Mouse (Mus musculus) CD4-positive, CD25-positive, alpha-beta regulatory T cell, adult 2 months (primary cell): ENCODE measurements at regions not wholly inside any gene's neighbourhood (a gene's known extent, or its start where the extent isn't known, plus 50 kb on each side); places are given as distances from the start of the nearest gene placed in this dataset.
A peak's percentile ranks its signal among the peaks of the same experiment; 100 is the strongest.

ENCODE experiments used
- DNase-seq: peaks from one replicate; pipeline ENCODE4 v3.0.0-alpha.2; 2012; ENCODE audit warnings: low read depth, low spot score

DNA sequence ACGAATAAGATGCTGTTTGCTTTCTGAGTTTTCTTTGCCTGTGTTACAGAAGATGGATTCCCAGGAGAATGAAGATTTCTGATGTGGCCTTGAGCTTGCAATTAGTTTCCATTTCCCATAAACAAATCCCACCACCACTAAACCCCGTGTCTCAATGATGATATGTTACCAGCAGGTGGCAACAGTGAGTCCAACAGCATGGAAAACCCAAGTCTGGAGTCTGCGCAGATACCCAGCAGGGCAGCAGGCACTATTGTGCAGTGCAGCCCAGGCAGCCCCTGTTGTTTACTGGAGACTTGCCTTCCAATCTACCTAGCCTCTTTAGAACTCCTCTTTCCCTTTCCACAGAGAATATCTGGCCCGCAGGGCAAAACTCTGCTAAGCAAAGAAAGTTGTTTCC is 62.7 kb downstream of the Bmp2 start:
- DNase-seq, result peak; percentile 25

DNA sequence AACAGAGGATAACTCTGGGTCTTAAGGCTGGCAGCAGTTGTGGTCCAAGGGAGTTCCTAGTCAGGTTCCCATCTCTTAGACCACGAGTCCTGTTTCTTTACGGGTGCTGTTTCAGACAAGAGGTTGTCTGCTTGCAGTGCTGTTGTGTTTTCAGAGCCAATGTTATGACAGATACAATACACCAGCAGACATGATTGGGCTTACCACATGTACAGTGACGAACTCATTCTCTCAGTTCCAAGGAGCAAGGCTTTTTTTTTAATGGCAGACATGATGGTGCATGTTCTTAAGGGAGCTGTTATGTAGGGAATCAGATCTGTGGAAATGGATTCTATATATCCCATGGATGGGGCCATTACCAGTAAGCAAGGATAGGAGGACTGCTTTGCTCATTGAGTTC is 63.3 kb downstream of the Bmp2 start:
- DNase-seq, result no peak

DNA sequence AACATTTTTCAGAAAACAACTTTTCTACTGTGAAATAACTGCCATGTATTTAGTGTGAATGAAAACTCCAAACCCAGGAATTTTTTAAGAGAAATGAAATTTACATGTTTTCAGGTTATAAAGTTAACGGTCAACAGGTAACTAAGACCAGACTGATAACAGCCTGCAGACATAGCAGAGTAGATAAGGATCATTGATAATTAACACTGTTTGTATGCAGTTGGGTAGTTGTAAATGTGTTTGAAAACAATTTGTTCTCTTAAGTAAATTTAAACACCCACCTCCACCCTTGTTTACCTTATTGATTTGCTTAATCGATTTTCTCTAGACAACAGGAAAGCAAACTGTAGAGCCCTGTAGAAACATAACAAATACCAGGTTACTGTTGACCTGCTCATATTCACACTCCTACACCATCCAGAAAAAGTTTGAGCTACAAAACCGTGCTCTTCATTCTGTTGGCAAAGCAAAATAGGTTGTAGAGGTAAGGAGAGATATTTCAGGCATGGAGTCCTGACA is 65.4 kb downstream of the Bmp2 start:
- DNase-seq, result no peak

DNA sequence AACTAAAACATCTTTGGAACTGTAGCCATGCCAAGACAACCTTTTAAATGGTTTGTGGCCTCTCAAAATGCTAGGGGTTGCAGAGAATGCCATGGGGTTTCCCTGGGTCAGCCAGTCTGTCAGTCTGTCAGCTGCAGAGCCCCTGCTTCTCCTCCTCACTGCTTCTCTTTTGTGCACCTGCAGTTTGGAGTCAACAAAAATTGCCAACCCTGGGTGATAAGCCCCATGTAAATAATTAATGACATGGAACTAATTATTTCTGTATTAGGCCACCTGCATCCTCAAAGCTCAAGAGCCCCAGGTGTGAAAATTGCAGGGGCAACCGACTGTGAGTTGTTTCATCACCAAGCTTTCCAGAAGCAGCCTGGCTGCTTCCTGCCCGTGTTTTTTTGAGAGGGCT is 70.6 kb downstream of the Bmp2 start:
- no peak for DNase-seq

DNA sequence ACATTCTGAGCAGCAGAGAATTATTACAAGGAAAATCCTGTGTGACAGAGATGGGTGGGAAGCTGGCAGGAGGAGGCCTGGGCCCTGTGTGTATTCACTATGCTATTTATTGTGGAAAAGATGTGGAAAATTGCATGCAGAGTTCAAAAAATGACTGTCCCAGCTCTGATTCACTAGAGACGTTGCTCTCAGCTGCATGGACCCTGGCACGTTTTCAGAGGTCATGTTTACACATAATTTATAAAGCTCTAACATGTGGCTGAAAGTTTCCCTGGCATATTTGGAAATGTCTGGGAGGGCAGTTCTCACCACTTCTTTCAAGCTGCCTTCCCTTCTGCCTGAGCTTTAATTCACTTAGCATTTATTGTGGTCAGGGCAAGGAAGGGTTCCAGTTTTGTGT is 73.6 kb downstream of the Bmp2 start:
- DNase-seq, result no peak

DNA sequence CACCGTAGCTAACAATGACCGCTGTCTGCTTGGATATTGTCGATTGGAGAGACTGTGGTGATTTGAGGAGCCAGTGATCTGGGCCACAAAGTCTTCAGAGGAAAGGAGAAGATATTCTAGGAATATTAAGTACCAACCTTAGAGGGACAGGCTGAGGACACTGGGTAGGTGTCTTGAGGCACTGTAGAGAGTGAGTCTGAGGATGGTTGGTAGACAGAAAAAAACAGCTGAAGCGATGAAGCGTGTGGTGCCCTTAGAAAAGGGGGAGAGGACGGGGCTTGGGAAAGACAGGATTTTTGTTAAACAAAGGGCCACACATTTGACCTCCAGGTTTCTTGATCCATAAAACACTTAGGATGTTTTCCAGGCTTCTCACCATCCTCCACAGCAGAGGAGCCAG is 76.9 kb downstream of the Bmp2 start:
- DNase-seq, result no peak

DNA sequence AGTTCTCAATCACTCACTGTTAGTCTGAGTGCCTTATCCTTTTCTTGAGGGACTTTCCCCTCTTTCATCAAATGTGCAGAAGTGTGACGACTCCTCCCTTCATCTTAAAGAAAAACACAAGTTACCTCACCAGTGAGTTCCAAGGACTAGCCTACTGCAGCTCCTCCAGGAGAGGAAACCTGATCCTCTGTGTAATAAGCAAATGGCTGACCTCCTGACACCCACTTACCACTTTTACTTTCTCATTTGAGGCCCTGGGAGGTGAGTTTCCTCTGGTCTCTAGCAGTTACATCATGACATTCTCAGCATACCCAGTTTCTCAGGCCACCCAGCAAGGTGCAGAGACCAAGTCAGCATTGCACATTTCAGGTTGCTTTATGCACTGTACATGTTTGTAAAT is 83.5 kb downstream of the Bmp2 start:
- no peak for DNase-seq

DNA sequence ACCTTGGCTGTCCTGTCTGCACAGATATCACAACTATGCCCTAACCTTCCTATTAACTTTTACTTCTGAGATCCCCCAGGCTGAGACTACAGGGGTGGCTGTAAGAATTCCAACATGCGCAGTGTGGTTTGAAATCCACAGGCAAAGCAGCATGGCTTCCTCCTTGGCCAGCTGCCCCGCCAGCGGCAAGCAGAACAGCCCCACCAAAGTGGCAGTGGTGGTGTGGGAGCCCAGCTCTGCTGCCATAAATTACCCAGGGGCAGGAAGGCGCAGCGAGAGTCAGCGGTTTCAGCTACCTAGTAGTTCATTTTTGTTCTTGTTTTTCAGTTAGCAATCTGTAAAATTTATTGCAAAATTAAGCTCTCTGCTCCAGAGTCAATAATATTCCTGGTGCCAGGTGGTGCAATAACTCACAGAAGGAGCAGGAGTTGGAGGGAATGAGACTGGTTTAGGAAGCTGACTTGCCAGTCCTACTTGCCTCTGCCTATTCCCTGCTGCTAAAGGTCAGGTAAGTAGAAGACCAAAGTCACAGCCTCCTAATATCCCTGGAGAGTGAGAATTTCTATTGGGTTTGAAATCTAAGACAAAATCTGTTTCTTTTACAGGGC is 98.0 kb downstream of the Bmp2 start:
- no peak for DNase-seq

DNA sequence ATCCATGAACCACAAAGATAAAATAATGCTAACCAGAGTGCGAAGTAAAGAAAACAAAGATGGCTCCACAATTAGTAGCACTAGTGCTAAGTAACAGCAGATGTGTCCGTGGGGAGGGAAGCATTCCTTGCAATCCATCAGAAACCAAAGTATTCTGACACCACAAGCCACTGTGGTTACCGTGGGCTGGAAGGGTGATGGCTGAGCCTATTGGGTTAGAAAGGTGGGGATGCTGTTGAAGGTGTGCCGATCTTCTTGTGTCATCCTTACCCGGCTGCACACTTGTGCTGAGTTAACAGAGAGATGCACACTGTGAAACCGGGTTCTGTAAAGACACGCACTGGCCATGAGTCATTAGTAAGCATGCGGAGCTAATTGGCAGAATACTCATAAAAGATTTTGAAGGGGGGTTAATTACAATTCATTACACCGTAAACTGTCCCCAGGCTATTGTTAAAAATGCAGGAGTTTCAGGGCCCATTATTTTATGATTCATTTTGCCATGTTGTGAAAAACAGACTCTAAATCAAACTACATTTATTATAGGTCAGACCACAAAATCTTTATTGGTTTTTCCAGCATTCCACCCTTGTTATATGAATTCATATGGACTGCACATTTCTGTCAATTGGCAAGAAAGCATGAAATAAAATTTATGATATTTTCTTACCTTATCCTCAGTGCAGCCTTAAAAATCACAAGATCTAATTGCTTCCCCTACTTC is 114.5 kb downstream of the Bmp2 start:
- DNase-seq, result no peak

DNA sequence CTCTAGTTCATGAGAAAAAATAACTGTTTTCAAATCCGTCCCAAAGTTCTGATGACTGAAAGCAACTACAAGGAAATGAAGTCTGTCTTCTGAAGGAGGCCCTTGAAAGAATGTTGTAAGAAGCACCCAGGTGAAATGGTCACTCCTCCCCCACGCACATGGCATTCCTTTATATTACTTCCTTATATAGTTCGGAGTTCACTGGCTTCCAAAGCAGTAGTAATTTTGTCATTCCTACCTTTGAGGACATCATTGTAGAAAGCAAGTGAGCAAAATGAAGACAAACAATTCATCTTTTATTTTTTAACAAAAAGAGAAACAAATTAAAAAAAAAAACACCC is 115.1 kb downstream of the Bmp2 start:
- DNase-seq, result no peak

DNA sequence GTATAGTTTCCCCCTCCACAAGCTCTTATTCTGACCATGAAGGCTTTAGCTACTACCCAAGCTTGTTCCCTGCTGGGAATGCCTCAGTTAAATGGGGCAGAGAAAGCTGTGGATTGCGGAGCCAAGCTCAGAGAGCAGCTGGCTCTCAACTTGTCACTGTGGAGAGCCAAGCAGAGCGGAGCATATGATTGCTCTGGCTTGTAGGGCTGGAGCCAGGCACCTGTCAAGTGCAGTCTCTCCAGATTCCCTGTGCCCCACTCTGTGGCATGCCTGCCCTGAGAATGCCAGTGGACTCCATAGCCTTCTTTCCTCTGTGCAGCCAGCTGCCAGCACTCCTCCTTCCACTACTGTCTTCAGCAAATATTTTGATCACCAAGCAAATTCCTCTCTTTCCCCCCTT is 117.9 kb downstream of the Bmp2 start:
- DNase-seq, result no peak

DNA sequence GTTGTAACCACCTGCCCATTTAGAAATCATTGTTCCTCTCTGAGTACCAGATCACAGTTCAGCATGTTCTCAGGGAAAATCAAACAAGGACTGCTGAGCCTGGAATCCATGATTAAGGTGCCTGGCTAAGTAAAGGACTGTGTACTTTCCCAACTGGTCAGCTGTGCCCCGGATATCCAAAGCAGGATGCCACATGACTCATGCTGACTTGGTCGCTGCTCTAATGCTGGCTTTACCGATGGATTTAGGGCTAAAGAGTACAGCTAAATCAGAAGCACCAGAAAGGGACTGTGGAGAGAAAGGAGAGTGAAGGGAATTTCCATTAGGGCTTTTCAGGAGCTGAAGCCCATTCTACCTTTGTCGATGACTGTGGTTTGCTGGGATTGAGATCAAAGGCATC is 119.6 kb downstream of the Bmp2 start:
- DNase-seq, result no peak

DNA sequence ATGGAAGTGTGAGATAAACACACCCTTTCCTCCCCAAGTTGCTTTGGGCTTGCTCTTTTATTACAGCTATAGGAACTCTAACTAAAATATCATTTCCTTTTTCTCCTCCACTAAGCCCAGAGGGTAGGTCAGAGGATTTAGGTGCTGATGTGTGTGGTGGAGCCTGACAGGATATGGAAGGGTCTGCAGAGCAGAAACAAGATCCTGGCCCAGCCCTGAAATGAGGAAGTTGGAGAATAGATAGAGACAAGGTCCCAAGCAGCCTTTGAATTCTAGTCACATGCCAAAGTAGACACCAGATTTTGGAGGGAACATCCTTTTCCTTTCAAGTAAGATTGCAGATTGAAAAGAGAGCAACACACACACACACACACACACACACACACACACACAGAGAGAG is 132.4 kb downstream of the Bmp2 start:
- no peak for DNase-seq

DNA sequence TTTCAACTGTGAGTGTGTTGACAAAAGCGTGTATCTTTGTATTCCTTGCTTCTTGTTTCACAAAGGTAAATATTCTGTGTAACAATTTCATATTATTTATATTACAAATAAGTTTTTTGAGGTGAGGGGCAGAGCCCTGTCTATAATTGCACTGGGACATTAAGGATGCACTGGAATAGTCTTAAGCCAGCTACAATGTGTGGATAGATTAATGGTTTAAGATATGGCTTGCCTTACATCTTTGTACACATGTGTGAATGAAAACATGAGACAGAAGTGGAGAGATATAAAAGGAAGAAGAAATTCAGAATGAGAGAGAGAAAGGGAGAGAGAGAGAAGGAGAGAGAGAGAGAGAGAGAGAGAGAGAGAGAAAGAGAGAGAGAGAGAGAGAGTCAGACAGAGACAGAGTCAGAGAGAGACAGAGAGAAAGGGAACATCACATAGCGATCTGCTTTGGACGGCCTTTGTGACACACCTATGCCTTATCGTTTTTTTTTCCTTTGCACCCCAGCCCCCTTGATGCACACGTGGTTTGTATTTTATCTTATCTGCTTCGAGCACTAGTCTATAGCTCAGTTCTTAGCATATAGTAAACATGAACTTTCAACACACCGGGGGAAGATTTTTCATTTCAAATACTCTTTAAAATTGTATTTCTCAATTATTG is 136.3 kb downstream of the Bmp2 start:
- DNase-seq, result no peak

DNA sequence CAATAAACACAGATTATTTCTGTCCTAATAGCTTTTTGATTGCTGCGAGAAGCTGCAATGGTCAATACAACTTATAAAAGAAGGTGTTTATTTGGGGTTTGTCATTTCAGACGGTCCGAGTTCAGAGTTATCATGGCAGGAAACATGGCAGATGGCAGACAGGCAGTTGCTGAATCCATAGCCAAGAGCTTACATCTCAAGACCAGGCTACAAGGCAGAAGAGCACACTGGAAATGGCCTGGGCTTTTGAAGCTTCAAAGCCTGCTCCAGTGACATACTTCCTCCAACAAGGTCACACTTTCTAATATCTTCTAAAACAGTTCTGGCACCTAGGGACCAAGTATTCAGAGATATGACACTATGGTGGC is 136.8 kb downstream of the Bmp2 start:
- DNase-seq, result no peak

DNA sequence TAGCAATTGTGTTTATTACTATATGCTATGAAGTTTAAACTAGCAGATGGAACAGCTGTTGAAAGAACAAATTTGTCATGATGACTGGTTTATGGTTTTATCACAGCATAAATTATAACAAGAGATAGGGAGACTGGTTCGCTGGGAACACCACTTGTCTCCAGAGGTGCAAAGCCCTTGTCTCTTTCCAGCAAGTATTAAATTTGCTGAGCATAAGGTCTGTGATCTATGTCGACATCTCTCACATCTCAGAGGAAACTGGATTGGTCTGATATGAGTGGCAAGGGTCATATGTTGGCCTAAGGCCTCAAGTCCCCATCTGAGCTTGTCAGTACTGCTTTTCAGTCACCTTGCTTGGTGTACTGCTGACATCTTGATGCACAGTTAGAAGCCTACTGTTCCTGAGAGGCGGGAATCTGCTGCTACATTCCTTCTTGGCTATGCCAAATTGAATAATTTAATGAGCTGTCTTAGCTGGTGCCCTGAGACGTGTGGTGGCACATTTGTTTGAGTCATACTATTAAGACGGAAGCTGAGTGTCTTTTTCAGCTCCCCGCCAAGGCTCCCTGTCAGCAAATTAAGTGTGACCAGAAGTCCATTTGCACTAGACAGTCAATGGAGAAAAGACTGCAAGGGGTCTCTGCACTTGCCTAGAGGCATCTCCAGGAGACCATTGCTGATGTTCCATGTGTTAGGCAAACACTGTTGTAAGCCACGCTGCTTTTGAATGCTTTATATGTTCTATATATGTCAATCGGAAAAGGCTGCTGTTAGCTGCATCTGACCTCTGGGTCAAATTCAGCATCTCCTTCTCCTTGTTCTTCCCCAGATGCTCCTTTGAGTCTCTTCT is 157.0 kb downstream of the Bmp2 start:
- DNase-seq, result no peak

DNA sequence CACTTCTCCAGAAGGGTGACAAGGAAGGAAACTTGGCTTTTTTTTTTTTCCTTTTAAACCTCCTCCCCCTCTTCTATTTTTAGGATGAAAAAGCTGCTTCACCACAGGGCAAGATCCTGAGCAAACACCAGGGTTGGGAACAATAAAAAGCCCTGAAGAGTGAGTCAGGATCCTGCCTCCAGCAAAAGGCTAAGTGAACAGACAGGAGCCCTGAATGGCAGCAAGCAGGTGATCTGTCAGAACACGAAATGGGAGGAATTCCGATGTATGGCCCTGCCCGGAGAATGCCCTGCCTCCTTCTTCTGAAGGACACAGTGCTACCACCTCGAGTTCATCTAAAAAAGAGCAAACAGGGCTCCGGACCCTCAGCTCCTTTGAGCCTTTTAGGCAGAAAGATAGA is 164.3 kb downstream of the Bmp2 start:
- DNase-seq, result no peak

DNA sequence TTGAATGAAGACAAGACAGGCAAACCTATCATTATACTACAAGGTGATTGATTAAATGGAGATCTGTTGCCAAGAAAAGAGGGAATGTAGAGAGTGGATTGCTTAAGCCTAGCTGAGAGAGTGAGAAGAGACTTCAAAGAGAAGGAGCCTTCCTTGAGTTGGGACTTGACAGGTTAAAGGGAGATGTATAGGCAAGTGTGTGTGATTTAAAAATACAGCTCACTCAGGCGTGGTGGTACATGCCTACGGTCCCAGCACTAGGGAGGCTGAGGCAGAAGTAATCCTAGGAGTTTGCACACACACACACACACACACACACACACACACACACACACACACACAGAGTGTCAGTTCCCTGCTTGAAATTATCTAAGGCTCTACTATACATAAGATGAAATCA is 165.1 kb downstream of the Bmp2 start:
- DNase-seq, result no peak

DNA sequence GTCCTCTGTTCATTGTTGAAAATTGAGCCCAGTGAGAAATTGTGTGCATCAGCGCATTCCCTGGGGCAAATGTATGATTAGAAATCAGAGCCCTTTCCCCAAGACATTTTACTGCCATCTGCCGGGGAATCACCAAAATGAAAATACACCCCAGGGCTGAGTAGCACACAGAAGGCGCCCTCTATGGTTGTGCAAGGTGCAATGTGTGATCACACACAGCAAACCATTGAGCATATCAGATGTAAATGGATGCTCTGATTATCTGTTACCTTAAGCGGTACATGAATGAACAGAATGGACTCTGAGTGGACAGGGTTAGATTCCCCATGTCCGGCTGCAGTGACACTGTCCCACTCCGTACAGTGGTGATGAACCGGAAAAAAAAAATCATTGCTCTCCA is 172.4 kb downstream of the Bmp2 start:
- no peak for DNase-seq

DNA sequence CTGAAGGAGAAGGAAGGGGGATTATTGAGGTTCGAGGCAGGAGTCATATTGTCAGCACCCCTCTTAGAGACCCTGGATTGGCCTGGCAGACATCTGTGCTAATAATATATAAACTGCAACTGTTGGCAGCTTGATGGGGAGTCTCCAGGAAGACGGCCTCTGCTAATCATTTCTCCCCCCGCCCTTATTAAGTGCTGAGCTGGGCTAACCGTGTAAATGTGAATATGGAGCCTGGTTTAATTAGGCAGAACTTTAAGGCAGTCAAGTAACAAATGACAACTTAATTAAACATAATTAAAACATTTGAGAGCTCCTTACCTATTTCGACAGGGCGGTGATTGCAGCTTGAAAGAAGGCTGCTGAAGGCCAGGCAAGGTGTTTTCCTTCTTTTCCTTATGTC is 172.8 kb downstream of the Bmp2 start:
- DNase-seq, result no peak

DNA sequence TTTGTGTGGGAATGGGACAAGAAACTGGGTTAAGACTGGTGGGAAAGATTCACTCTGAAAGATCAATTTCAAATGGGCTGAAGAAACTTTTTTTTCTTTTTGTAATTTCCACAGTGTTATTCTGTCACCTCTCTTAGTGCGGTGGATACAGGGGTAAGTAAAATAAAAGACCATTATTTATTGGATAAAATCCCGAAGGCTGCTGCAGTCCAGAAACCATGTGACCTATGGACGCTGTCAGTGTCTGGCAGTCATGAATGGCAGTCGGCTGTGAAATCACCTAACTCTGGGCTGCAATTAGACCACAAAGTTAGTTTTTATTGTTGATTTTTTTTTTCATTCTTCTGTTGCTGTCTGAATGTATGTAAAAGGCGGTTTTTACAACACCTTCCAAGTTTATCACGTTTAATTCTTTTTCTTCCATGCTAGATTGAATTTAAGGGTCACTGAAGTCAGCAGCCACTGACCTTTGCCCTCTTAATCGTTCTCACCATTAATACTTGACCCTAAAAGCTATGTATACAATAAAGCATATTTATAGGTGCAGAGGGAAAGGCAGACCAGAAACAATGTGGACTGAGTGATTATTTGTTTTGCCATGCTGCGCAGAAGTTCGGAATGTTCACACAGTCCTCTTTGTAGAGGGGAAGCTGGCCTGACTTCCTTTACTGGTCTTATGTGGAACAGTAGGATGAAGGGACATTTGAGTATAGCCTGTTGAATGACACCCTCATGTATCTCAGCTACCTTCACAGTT is 182.7 kb downstream of the Bmp2 start:
- no peak for DNase-seq
